Mouse (Mus musculus) kidney, postnatal 4 days (tissue): ENCODE results near the gene Trim65.
"Not testable (repeated sequence)": the region's sequence is repeated elsewhere in the genome, so short reads cannot be mapped to it uniquely, and the experiment has no call there.

Experiments used
- DNase-seq, 2 experiments: peaks; one replicate each; pipeline ENCODE4 v3.0.0; 2021; ENCODE audit warnings: mixed read lengths in 2 of 2

Gene Trim65

GRCm38 (mm10) chr11:116108464-116109137, 22.3 kb downstream of the Trim65 start:
- DNase-seq, result peak; percentile 61 to 67

GRCm38 (mm10) chr11:116107777-116108285, 23.1 kb downstream of the Trim65 start:
- peak; percentile 41 to 58 for DNase-seq

GRCm38 (mm10) chr11:116106963-116107776, 23.8 kb downstream of the Trim65 start:
- DNase-seq, result peak; percentile 52 to 66

- peak; percentile 51 to 64 for DNase-seq
These were observed 24.6 kb downstream of the Trim65 start for GRCm38 (mm10) chr11:116106154-116106962.

GRCm38 (mm10) chr11:116105065-116105464, 25.9 kb downstream of the Trim65 start:
- no peak for DNase-seq

GRCm38 (mm10) chr11:116104006-116104646, 26.8 kb downstream of the Trim65 start:
- DNase-seq, result peak; percentile 69 to 75

GRCm38 (mm10) chr11:116103572-116103971, 27.4 kb downstream of the Trim65 start:
- DNase-seq, result no peak

- no peak for DNase-seq
These were observed 28.5 kb downstream of the Trim65 start for GRCm38 (mm10) chr11:116102472-116102871.

GRCm38 (mm10) chr11:116101931-116102381, 29.0 kb downstream of the Trim65 start:
- peak; percentile 55 to 67 for DNase-seq

GRCm38 (mm10) chr11:116100839-116101238, 30.1 kb downstream of the Trim65 start:
- no peak for DNase-seq

GRCm38 (mm10) chr11:116100385-116100784, 30.5 kb downstream of the Trim65 start:
- DNase-seq, result peak; percentile 57 to 68

GRCm38 (mm10) chr11:116099462-116099861, 31.5 kb downstream of the Trim65 start:
- no peak for DNase-seq

GRCm38 (mm10) chr11:116098711-116099460, 32.0 kb downstream of the Trim65 start:
- DNase-seq, result peak; percentile 52 to 68

- DNase-seq, result peak; percentile 66 to 72
These were observed 34.5 kb downstream of the Trim65 start for GRCm38 (mm10) chr11:116096213-116097108.

- peak in 1 of 2 experiments; percentile 65 for DNase-seq
These were observed 35.4 kb downstream of the Trim65 start for GRCm38 (mm10) chr11:116095573-116095972.

GRCm38 (mm10) chr11:116093771-116094565, 37.0 kb downstream of the Trim65 start:
- no peak for DNase-seq

GRCm38 (mm10) chr11:116092959-116093358, 38.0 kb downstream of the Trim65 start:
- not testable (repeated sequence) for DNase-seq

- no peak for DNase-seq
These were observed 39.3 kb downstream of the Trim65 start for GRCm38 (mm10) chr11:116091591-116091990.

- DNase-seq, result no peak
These were observed 41.4 kb downstream of the Trim65 start for GRCm38 (mm10) chr11:116089545-116089944.
